Mouse (Mus musculus) natural killer cell, adult 2 months (primary cell): ENCODE data around the gene Itga8.
A peak's percentile ranks its signal among the peaks of the same experiment; 100 is the strongest.

ENCODE experiments used
- DNase-seq, 2 experiments: peaks; one replicate each; pipeline ENCODE4 v3.0.0; 2022; ENCODE audit warnings: low spot score in 2 of 2

Itga8 gene

GRCm38 (mm10) chr2:12301431-12302170, at the start of gene Itga8:
TSS of gene Itga8 (minus strand) at chr2:12301922.
- peak; percentile 27 to 51 for DNase-seq

- no peak for DNase-seq
Observed at GRCm38 (mm10) chr2:12348914-12349313, 47.2 kb upstream of the Itga8 start.

DNA sequence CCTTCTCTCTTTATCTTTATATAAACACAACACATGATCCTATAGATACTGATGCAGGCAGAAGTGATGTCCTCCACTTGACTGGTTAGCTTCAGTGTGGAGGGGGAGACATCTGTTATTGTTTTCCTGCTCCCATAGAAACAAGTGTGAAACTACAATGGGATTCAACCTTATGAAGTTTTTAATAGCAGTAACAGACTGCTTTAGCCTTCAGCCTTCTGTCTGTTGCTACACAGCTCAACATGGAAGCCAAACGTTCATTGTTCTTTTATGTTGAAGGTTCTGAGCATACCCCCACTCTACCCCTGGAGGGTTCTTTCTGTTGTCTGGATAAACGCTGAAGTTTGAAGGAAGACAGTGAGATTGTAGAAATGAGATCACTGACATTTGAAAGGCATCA, 30.2 kb upstream of the Itga8 start:
- DNase-seq: no peak

DNA sequence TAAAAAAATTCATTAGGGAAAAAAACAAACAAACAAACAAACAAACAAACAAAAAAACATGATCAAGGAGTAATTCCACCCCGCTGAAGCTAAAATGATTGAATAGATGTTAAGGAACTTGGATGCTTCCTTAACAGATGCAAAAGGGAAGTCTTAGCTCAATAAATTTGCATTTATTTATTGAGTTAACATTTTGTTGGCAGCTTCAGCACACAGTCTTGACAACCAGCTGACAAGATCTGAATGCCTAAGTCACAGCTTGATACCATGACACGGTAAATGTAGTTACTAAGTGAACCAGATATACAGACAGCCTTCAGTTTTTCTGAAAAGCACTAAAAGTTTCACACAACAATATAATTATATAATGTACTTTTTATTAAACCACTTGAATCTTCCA, 27.9 kb upstream of the Itga8 start:
- no peak for DNase-seq

GRCm38 (mm10) chr2:12329068-12329407, 27.3 kb upstream of the Itga8 start:
- no peak for DNase-seq

- DNase-seq: no peak
Observed at GRCm38 (mm10) chr2:12328355-12329067, 26.8 kb upstream of the Itga8 start.

GRCm38 (mm10) chr2:12327691-12328354, 26.1 kb upstream of the Itga8 start:
- no peak for DNase-seq

DNA sequence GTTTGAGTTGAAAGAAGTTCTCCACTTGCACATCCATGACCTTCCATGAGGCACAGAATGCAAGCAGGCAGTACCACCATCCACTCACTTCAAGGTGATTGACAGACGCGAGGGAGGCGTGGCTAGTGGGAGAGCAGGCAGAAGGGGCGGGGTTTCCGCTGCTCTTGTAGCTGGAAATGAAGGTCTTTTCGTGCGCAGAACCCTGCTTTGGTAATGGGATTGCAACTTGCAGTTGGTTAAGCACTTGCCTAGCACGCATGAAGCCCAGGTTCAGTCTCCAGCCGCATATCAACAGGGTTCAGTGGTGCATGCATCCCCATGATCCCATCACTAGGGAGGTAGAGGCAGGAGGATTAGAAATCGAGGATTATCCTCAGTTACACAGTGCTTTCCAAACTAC, 25.5 kb upstream of the Itga8 start:
- DNase-seq: peak; percentile 14 to 26

- DNase-seq: no peak
Observed at GRCm38 (mm10) chr2:12325868-12326267, 24.1 kb upstream of the Itga8 start.

GRCm38 (mm10) chr2:12325417-12325816, 23.7 kb upstream of the Itga8 start:
- DNase-seq: no peak

GRCm38 (mm10) chr2:12320914-12321313, 19.2 kb upstream of the Itga8 start:
- DNase-seq: no peak

GRCm38 (mm10) chr2:12318715-12319114, 17.0 kb upstream of the Itga8 start:
- no peak for DNase-seq

DNA sequence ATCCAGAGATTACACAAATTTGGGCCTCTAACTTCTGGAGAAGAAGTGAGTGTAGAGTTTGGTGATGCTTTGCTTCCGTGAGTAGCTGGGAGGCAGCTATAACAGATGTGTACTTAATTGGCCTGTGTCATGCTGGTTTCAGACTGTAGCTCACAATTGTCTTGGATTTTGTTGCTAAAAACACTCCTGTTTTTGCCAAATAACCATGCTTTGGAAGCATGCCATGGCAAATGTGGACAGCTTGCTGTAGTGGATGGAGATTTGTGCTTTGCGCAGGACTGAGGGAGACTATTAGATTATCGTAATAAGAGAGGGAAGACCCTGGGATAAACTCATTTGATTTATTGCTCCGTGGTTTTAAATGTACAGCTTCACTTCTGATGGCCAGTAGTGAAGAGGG, 16.3 kb upstream of the Itga8 start:
- no peak for DNase-seq

GRCm38 (mm10) chr2:12317343-12317742, 15.6 kb upstream of the Itga8 start:
- DNase-seq: peak in 1 of 2 experiments; percentile 61

DNA sequence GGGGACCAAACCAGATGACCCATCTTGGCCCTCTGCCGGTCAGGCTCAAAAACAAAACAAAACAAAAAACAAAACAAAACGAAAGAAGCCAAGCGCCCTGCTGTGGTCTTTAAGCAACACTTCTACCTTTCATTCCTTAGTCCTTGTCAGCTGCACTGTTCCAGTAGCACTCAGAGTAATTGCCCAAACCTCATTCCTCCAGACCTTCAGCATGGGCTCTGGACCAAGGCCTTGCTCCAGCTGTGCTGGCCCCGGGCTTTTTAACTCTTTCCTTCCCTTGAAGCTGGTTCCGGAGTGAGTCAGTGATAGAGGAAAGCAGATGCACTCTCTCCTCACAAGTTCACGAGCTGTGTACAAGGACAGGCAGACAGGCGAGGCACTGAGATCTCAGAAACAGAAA, 14.6 kb upstream of the Itga8 start:
- no peak for DNase-seq

DNA sequence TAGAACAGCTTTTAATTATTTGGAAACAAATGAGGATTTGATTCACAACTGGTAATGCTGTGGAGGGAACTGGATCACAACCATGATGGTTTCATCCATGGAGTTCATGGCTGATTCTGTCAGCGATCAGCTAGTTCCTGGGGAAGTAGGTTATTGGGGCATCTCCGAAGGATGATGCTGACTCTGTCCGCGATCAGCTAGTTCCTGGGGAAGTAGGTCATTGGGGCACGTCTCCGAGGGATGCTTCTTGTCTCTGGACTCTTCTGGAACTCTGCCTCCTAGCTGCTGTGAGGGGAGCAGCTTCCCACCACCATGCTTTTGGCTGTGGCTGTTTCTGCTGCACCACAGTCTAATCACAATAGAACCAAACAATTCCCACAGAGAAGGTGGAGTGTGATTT, 12.3 kb upstream of the Itga8 start:
- no peak for DNase-seq

GRCm38 (mm10) chr2:12308466-12308865, 6.7 kb upstream of the Itga8 start:
- no peak for DNase-seq

- DNase-seq: no peak
Observed at GRCm38 (mm10) chr2:12307311-12307710, 5.6 kb upstream of the Itga8 start.

- DNase-seq: no peak
Observed at GRCm38 (mm10) chr2:12305064-12305650, 3.4 kb upstream of the Itga8 start.

DNA sequence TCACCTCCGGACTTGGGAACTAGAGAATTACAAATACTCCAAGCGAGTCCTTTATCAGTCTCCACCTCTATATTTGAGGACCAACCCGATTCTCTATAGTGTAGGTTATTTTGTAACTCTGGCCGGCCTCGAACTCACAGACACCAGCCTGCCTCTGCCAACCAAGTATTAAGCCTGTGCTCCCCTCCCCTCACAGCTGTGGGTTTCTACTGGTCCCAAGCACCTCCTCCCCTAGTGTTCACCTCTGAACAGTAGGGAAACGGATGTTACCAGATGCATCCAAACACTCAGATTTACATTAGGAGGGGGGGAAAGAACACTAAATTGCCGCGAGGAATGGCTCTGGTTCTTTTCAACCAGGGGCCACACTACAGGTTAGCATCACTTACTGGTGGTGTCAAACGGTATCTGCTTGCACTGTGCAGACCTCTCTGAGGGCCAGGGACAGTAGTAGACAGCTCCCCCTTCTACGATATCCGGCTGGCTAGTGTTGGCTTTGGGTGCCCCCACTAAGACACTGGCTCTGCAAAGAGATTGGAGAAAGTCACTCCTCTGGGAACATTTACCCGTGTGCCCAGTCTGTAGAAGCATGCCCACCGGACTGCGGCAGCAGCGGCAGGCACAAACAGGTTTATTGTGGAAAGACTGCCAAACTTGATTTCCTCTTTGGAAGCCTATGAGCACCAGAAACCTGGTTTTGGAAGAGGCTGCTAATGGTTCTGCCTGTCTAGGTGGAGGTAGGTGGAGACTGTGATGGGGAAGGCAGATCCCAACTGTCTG, 1.1 kb downstream of the Itga8 start:
- no peak for DNase-seq

GRCm38 (mm10) chr2:12297287-12297686, 4.4 kb downstream of the Itga8 start:
- DNase-seq: no peak

DNA sequence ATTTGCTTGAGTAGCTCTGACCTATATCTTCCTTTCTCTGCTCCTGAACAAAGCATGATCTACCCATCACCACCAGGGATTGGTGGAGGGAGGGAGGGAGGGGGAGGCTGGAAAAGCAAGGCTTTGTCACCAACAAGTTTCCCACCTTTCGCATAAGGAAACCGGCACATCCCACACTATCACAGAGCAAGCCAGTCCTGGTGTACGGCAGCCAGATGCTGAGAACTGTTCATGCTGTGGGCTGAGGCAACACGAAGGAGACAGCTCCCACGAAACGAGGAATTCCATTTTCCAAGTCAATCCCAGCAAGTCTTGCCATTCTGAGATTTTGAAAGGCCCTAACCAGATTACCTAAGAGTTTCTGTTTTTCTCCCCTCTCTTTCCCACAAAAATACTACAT, 6.6 kb downstream of the Itga8 start:
- DNase-seq: no peak
